Mouse (Mus musculus): ENCODE results near the gene Caskin1. TPM values are rescaled to one million over a fixed set of nuclear protein-coding genes. Genes with fewer than 3 reads are reported as not detected.
"Not testable (repeated sequence)": the region's sequence is repeated elsewhere in the genome, so short reads cannot be mapped to it uniquely, and the experiment has no call there.

Gene Caskin1
- polyA plus RNA-seq, 1 experiment from 2014 or later = 5.2 TPM

- H3K9me3 ChIP-seq = not testable (repeated sequence)
Observed at GRCm38 (mm10) chr17:24455523-24456206, 32.7 kb upstream of the Caskin1 start.

GRCm38 (mm10) chr17:24461580-24461979 is 26.8 kb upstream of the Caskin1 start:
- Histone ChIP-seq H3K27me3 (no peaks in the 10 kb centered on the region), H3K4me1 (no peaks in the 10 kb centered on the region), H3K4me3 (no peak overlapping the region), H3K9ac (no peak overlapping the region), H3K4me2 (replicated peaks) (no peak overlapping the region), H3K9me3 (no peaks in the 10 kb centered on the region), H3K27ac (no peak overlapping the region), H3K36me3 (no peaks in the 10 kb centered on the region)
- WGBS = 51% methylated on average over 2 of the region's 2 CpGs
- ATAC-seq (ENCODE audit: low FRiP score, low read depth) = no peak

More at GRCm38 (mm10) chr17:24455523-24456206, 32.7 kb upstream of the Caskin1 start:
- Histone ChIP-seq H3K36me3 (peaks cover 15% of the 10 kb centered on the region), H3K4me3 (peak overlapping the region; percentile 85), H3K4me2 (replicated peaks) (peak overlapping the region; percentile 78), H3K4me1 (peaks cover 17% of the 10 kb centered on the region), H3K27ac (peak overlapping the region; percentile 6; the same call in 1 of the 2 replicates)
- not testable (repeated sequence) for H3K27me3 ChIP-seq; ATAC-seq (ENCODE audit: low FRiP score, low read depth); H3K9ac ChIP-seq
- WGBS = 53% methylated on average over 10 of the region's 10 CpGs

DNA sequence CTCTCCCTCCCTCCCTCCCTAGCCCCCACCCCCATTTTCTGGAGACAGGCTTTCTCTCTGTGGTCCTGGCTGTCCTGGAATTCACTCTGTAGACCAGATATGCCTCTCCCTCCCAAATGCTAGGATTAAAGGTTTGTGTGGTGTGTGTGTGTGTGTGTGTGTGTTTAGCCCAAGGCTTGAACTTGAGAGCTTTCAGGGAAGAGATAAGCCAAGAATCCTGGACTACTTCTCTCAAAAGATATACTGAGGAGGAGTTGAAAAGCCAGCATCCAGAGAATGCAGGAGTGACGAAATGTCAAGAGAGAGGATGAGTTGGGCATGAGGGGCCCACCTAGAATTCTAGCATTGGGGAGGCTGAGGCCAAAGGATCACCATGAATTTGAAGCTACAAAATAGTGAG is 25.5 kb upstream of the Caskin1 start:
- Histone ChIP-seq H3K4me2 (replicated peaks) (no peak overlapping the region), H3K9me3 (no peaks in the 10 kb centered on the region), H3K27me3 (no peaks in the 10 kb centered on the region), H3K27ac (no peak overlapping the region), H3K36me3 (no peaks in the 10 kb centered on the region), H3K4me1 (no peaks in the 10 kb centered on the region), H3K9ac (no peak overlapping the region), H3K4me3 (no peak overlapping the region)
- no peak for ATAC-seq (ENCODE audit: low FRiP score, low read depth)
- 85% methylated on average over 1 of the region's 1 CpGs for WGBS

DNA sequence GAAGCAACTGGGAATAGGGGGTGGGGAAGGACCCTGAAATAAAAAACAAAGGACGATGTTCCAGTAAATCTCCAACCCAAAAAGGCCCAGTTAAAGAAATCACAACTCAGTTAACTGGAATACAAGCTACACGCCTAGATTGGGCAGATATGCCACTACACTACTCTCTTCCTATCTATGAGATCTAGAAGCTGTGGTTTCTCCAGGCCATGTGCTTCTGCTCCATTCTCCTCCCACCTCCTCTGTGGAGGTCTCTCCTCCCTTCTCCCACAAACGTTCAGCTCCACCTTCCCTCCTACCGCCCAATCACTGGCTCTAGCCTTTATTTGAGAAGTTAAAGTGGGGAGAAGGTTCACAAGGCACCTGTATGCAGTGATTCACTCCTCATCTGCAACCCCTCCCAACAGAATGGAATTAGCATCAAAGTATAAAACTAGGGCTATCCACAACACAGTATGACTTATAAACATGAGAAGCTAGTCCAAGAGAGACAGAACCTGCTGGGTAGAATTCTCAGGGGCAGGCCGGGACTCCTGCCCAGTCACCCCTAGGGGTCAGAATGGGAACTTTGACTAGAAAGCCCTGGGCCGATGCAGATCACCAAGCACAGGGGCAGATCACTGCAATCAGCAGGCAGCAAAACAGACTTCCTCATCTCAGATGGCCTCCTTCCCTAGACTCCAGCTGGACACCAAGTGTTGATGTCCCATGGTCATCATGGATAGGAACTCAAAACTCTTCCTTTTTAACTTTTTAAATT is 24.8 kb upstream of the Caskin1 start:
- ATAC-seq (ENCODE audit: low FRiP score, low read depth) = no peak
- no peak overlapping the region for H3K4me3 ChIP-seq
- H3K36me3 ChIP-seq = no peaks in the 10 kb centered on the region
- no peak overlapping the region for H3K4me2 ChIP-seq (replicated peaks)
- H3K4me1 ChIP-seq = no peaks in the 10 kb centered on the region
- no peaks in the 10 kb centered on the region for H3K9me3 ChIP-seq
- H3K9ac ChIP-seq = no peak overlapping the region
- no peak overlapping the region for H3K27ac ChIP-seq
- WGBS = 62% methylated on average over 6 of the region's 6 CpGs
- H3K27me3 ChIP-seq = no peaks in the 10 kb centered on the region

GRCm38 (mm10) chr17:24468636-24469246 is 19.7 kb upstream of the Caskin1 start:
- peaks cover 15% of the 10 kb centered on the region for H3K36me3 ChIP-seq
- no peak overlapping the region for H3K27ac ChIP-seq
- H3K9ac ChIP-seq = no peak overlapping the region
- H3K9me3 ChIP-seq = no peaks in the 10 kb centered on the region
- H3K4me3 ChIP-seq = no peak overlapping the region
- ATAC-seq (ENCODE audit: low FRiP score, low read depth) = no peak
- H3K4me2 ChIP-seq (replicated peaks) = no peak overlapping the region
- H3K27me3 ChIP-seq = no peaks in the 10 kb centered on the region
- 90% methylated on average over 5 of the region's 5 CpGs for WGBS
- H3K4me1 ChIP-seq = peaks cover 27% of the 10 kb centered on the region

- ATAC-seq (ENCODE audit: low FRiP score, low read depth) = no peak
- 19% methylated on average over 7 of the region's 7 CpGs for WGBS
- H3K9me3 ChIP-seq = no peaks in the 10 kb centered on the region
- H3K4me2 ChIP-seq (replicated peaks) = peak overlapping the region; percentile 100
- H3K27ac ChIP-seq = peak overlapping the region; percentile 78
- H3K27me3 ChIP-seq = no peaks in the 10 kb centered on the region
- peaks cover 22% of the 10 kb centered on the region for H3K36me3 ChIP-seq
- peak overlapping the region; percentile 85 for H3K4me3 ChIP-seq
- peaks cover 33% of the 10 kb centered on the region for H3K4me1 ChIP-seq
- peak overlapping the region; percentile 67 for H3K9ac ChIP-seq
Observed at GRCm38 (mm10) chr17:24469336-24469909, 19.0 kb upstream of the Caskin1 start.

DNA sequence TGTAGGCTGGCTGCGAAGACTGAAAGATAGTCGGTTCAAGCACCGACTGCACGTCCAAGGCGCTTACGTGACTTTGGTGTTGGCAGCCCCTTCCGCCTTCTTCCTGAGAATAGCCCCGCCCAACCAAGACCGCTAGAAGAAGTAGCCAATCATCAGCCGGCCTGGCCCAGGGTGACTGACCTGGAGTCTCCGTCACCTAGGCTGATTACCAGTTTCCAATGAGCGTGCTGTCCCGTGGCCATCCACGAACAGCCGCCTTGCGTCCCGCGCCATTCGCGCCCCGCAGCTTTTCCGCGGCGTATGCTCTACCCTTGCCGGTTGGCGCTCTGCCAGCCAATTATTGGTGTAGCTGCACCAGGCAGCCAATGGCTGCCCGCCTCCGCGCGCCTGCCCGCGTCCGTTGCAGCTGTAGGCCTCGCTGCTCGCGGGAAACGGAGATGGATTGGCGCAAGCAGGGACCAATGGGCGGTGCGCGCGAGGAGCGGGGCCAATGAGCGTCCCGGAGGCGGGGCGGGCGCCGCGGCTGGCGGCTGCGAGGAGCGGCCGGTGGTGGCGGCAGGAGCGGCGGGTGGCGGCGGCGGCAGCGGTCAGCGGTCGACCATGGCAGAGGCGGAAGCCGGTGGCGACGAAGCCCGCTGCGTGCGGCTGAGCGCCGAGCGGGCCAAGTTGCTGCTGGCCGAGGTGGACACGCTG is 18.3 kb upstream of the Caskin1 start, which contains the start of the genes E4f1 and Pgp:
Gene E4f1, minus strand, starts transcription at position 404 of the 693 bp plus-strand sequence.
Gene Pgp, plus strand, starts transcription at position 483 of the 693 bp plus-strand sequence.
- Histone ChIP-seq H3K9me3 (no peaks in the 10 kb centered on the region), H3K36me3 (peaks cover 28% of the 10 kb centered on the region), H3K27ac (peak within 1 kb of the TSS; percentile 78), H3K4me3 (peak within 1 kb of the TSS; percentile 85), H3K4me1 (peaks cover 33% of the 10 kb centered on the region), H3K27me3 (no peaks in the 10 kb centered on the region), H3K9ac (peak within 1 kb of the TSS; percentile 92), H3K4me2 (replicated peaks) (peak within 1 kb of the TSS; percentile 100)
- peak; percentile 98 for ATAC-seq (ENCODE audit: low FRiP score, low read depth)
- under 1% methylated on average over 71 of the region's 75 CpGs for WGBS

- Histone ChIP-seq H3K9ac (peak overlapping the region; percentile 92), H3K4me1 (peaks cover 33% of the 10 kb centered on the region), H3K27ac (peak overlapping the region; percentile 69), H3K4me3 (peak overlapping the region; percentile 85), H3K9me3 (no peaks in the 10 kb centered on the region), H3K36me3 (peaks cover 37% of the 10 kb centered on the region), H3K27me3 (no peaks in the 10 kb centered on the region), H3K4me2 (replicated peaks) (peak overlapping the region; percentile 100)
- under 1% methylated on average over 65 of the region's 68 CpGs for WGBS
- no peak for ATAC-seq (ENCODE audit: low FRiP score, low read depth)
Observed at GRCm38 (mm10) chr17:24470701-24471527, 17.5 kb upstream of the Caskin1 start.

- no peak for ATAC-seq (ENCODE audit: low FRiP score, low read depth)
- H3K4me3 ChIP-seq = no peak overlapping the region
- H3K27ac ChIP-seq = no peak overlapping the region
- H3K4me2 ChIP-seq (replicated peaks) = peak overlapping the region; percentile 100
- H3K4me1 ChIP-seq = peaks cover 37% of the 10 kb centered on the region
- WGBS = 72% methylated on average over 4 of the region's 4 CpGs
- H3K9me3 ChIP-seq = no peaks in the 10 kb centered on the region
- H3K36me3 ChIP-seq = peaks cover 53% of the 10 kb centered on the region
- no peaks in the 10 kb centered on the region for H3K27me3 ChIP-seq
- peak overlapping the region; percentile 92; the same call in 1 of the 2 replicates for H3K9ac ChIP-seq
Observed at GRCm38 (mm10) chr17:24472512-24472911, 15.9 kb upstream of the Caskin1 start.

- H3K4me1 ChIP-seq = peaks cover 46% of the 10 kb centered on the region
- no peak within 1 kb of the TSS for H3K4me3 ChIP-seq
- H3K27me3 ChIP-seq = no peaks in the 10 kb centered on the region
- peak within 1 kb of the TSS; percentile 100 for H3K4me2 ChIP-seq (replicated peaks)
- 80% methylated on average over 6 of the region's 6 CpGs for WGBS
- ATAC-seq (ENCODE audit: low FRiP score, low read depth) = no peak
- peak within 1 kb of the TSS; percentile 65; the same call in 1 of the 2 replicates for H3K27ac ChIP-seq
- peak within 1 kb of the TSS; percentile 3; the same call in 1 of the 2 replicates for H3K9ac ChIP-seq
- no peaks in the 10 kb centered on the region for H3K9me3 ChIP-seq
- H3K36me3 ChIP-seq = peaks cover 56% of the 10 kb centered on the region
Observed at GRCm38 (mm10) chr17:24473612-24474275, 14.7 kb upstream of the Caskin1 start, which contains the start of gene Bricd5. Gene Bricd5 (plus strand): TSS chr17:24473884.

All from limb, embryonic 13.5 days (tissue).